Mouse (Mus musculus): ENCODE measurements at regions not wholly inside any gene's neighbourhood (a gene's known extent, or its start where the extent isn't known, plus 50 kb on each side); places are given as distances from the start of the nearest gene placed in this dataset.
"Not testable (repeated sequence)": the region's sequence is repeated elsewhere in the genome, so short reads cannot be mapped to it uniquely, and the experiment has no call there.

DNA sequence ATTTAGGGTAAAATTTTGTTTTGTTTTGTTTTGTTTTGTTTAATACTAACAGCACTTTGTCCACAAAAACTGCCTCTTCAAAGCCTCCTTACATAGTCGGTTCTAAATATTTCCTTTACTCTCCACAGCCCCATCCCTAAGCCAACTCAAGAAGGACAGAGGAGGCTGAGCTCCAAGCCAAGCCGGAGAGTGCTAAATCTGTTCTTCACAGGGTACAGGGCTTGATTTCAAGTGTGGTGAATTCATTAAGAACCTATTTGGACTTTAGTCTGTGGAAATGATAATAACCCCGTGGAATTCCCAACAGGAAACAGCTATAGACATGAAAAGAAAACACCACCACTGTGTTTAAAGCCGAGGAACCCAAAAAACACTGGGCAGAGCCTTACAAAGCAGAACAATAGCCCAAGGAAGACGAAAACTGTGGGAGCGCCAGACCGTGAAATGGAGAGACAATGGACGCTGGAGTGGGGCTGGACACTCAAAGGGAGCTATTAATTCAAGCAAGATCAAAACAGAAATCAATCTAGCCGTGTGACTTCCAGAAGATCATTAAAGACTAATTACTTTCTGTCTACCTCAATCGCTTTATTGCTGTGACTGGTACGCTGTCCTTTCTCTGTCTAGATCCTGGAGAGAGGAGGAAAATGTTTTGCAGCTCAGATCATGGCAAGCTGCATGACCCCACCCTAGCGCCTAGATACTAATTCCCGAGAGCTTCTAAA is 194.7 kb downstream of the Trmt11 start:
- no peak overlapping the region for H3ac ChIP-seq (ENCODE audit: control insufficient read depth, insufficient read length)
- H3K27me3 ChIP-seq (ENCODE audit: control insufficient read depth, insufficient read depth, insufficient read length) = no peaks in the 10 kb centered on the region
- TF ChIP-seq POLR2AphosphoS2 (IDR thresholded peaks at IDR 0.05; ENCODE audit: insufficient read length, low read depth) (no peak), USF1 (IDR thresholded peaks at IDR 0.05; ENCODE audit: low read depth) (no peak), MAX (IDR thresholded peaks at IDR 0.05; ENCODE audit: low read depth) (no peak), TCF3 (IDR thresholded peaks at IDR 0.05; ENCODE audit: insufficient read length, low read depth) (no peak), MYOG (IDR thresholded peaks at IDR 0.05; ENCODE audit: control insufficient read depth in 1 of 3, insufficient read depth in 1 of 3, insufficient read length in 2 of 3, low read depth in 2 of 3) (no peak), E2F4 (IDR thresholded peaks at IDR 0.05; ENCODE audit: insufficient read depth) (no peak), MYOD1 (IDR thresholded peaks at IDR 0.05; ENCODE audit: control insufficient read depth in 1 of 3, insufficient read length in 2 of 3, low read depth in 2 of 3) (no peak), POLR2A (IDR thresholded peaks at IDR 0.05; ENCODE audit: insufficient read length, low read depth) (no peak), CEBPB (IDR thresholded peaks at IDR 0.05; ENCODE audit: insufficient read depth, poor library complexity, severe bottlenecking) (no peak), REST (IDR thresholded peaks at IDR 0.05; ENCODE audit: insufficient read depth, insufficient read length) (no peak), TCF12 (IDR thresholded peaks at IDR 0.05; ENCODE audit: insufficient read depth, poor library complexity, severe bottlenecking) (no peak), SRF (IDR thresholded peaks at IDR 0.05; ENCODE audit: control insufficient read depth, insufficient read length, low read depth) (no peak)
- no peak overlapping the region for H3K4me3 ChIP-seq
- H3K4me2 ChIP-seq (ENCODE audit: low read depth) = no peak overlapping the region
- no peaks in the 10 kb centered on the region for H3K79me2 ChIP-seq (ENCODE audit: control insufficient read depth, insufficient read depth)
- no peaks in the 10 kb centered on the region for H3K36me3 ChIP-seq (ENCODE audit: control insufficient read depth, insufficient read depth)

DNA sequence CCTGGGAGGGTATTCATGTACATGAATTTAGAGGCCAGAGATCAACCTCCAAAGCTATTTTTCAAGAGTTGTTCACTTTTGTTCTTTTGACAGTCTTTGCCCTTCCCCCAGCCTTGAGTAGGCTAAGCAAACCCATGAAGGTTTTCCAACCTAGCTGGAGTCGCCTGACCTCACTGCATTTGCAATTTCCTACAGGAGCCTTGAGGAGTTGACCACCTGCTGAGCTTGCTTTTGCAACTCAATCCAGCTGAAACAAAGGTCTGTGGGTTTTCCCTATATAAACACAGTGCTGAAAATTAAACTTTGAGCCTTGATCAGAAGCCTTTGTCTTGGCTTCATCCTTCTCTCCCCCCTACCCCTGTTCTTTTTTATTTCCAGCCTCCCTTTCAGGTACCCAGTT is 170.2 kb upstream of the Cenpw start:
- Histone ChIP-seq H3K79me2 (ENCODE audit: control insufficient read depth, insufficient read depth) (no peaks in the 10 kb centered on the region), H3K27me3 (ENCODE audit: control insufficient read depth, insufficient read depth, insufficient read length) (no peaks in the 10 kb centered on the region)
- TF ChIP-seq MAX (IDR thresholded peaks at IDR 0.05; ENCODE audit: low read depth) (no peak), TCF12 (IDR thresholded peaks at IDR 0.05; ENCODE audit: insufficient read depth, poor library complexity, severe bottlenecking) (no peak), TCF3 (IDR thresholded peaks at IDR 0.05; ENCODE audit: insufficient read length, low read depth) (no peak), REST (IDR thresholded peaks at IDR 0.05; ENCODE audit: insufficient read depth, insufficient read length) (no peak), MYOG (IDR thresholded peaks at IDR 0.05; ENCODE audit: control insufficient read depth in 1 of 3, insufficient read depth in 1 of 3, insufficient read length in 2 of 3, low read depth in 2 of 3) (no peak), POLR2AphosphoS2 (IDR thresholded peaks at IDR 0.05; ENCODE audit: insufficient read length, low read depth) (no peak), SRF (IDR thresholded peaks at IDR 0.05; ENCODE audit: control insufficient read depth, insufficient read length, low read depth) (no peak), POLR2A (IDR thresholded peaks at IDR 0.05; ENCODE audit: insufficient read length, low read depth) (no peak), MYOD1 (IDR thresholded peaks at IDR 0.05; ENCODE audit: control insufficient read depth in 1 of 3, insufficient read length in 2 of 3, low read depth in 2 of 3) (no peak), E2F4 (IDR thresholded peaks at IDR 0.05; ENCODE audit: insufficient read depth) (no peak), USF1 (IDR thresholded peaks at IDR 0.05; ENCODE audit: low read depth) (no peak)

DNA sequence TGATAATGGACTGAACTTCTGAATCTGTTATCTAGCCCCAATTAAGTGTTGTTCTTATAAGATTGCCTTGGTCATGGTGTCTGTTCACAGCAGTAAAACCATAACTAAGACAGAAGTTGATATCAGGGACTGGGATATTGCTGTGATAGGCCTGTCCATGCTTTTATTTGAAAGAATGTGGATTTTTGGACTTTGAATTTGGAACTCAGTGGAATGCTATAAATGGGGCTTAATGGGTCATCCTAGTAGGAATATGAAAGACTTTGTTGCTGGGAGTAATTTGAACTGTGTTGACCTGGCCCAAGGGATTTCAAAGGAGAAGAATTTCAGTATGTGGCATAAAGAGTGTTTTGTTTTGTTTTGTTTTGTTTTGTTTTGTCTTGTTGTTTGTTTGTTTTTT is 160.5 kb upstream of the Cenpw start:
- not testable (repeated sequence) for H3K79me2 ChIP-seq (ENCODE audit: control insufficient read depth, insufficient read depth); H3K27me3 ChIP-seq (ENCODE audit: control insufficient read depth, insufficient read depth, insufficient read length); H3K36me3 ChIP-seq (ENCODE audit: control insufficient read depth, insufficient read depth); H3K4me2 ChIP-seq (ENCODE audit: low read depth); H3K4me3 ChIP-seq; H3ac ChIP-seq (ENCODE audit: control insufficient read depth, insufficient read length)

More for the DNA sequence above, 170.2 kb upstream of the Cenpw start:
- Histone ChIP-seq H3K4me3 (no peak overlapping the region), H3ac (ENCODE audit: control insufficient read depth, insufficient read length) (no peak overlapping the region), H3K4me2 (ENCODE audit: low read depth) (no peak overlapping the region), H3K36me3 (ENCODE audit: control insufficient read depth, insufficient read depth) (no peaks in the 10 kb centered on the region)

DNA sequence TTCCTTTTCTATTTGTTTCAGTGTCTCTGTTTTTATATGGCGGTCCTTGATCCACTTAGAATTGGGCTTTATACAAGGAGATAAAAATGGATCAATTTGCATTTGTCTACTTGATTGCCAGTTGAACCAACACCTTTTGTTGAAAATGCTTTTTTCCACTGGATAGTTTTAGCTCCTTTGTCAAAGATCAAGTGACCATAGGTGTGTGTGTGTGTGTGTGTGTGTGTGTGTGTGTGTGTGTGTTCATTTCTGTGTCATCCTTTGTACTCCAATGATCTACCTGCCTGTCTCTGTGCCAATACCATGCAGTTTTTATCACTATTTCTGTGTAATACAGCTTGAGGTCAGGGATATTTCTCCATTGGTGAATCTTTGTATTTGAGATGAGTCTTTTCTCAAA is 158.7 kb upstream of the Cenpw start:
- no peak overlapping the region for H3K4me2 ChIP-seq (ENCODE audit: low read depth)
- no peaks in the 10 kb centered on the region for H3K36me3 ChIP-seq (ENCODE audit: control insufficient read depth, insufficient read depth)
- H3K79me2 ChIP-seq (ENCODE audit: control insufficient read depth, insufficient read depth) = no peaks in the 10 kb centered on the region
- no peak overlapping the region for H3ac ChIP-seq (ENCODE audit: control insufficient read depth, insufficient read length)
- no peak for TF ChIP-seq SRF (IDR thresholded peaks at IDR 0.05; ENCODE audit: control insufficient read depth, insufficient read length, low read depth)
- no peak for TF ChIP-seq E2F4 (IDR thresholded peaks at IDR 0.05; ENCODE audit: insufficient read depth)
- no peak for TF ChIP-seq MYOG (IDR thresholded peaks at IDR 0.05; ENCODE audit: control insufficient read depth in 1 of 3, insufficient read depth in 1 of 3, insufficient read length in 2 of 3, low read depth in 2 of 3)
- TF ChIP-seq POLR2AphosphoS2 (IDR thresholded peaks at IDR 0.05; ENCODE audit: insufficient read length, low read depth) = no peak
- TF ChIP-seq REST (IDR thresholded peaks at IDR 0.05; ENCODE audit: insufficient read depth, insufficient read length) = no peak
- no peak for TF ChIP-seq CEBPB (IDR thresholded peaks at IDR 0.05; ENCODE audit: insufficient read depth, poor library complexity, severe bottlenecking)
- no peak for TF ChIP-seq USF1 (IDR thresholded peaks at IDR 0.05; ENCODE audit: low read depth)
- no peak for TF ChIP-seq MAX (IDR thresholded peaks at IDR 0.05; ENCODE audit: low read depth)
- TF ChIP-seq POLR2A (IDR thresholded peaks at IDR 0.05; ENCODE audit: insufficient read length, low read depth) = no peak
- TF ChIP-seq TCF3 (IDR thresholded peaks at IDR 0.05; ENCODE audit: insufficient read length, low read depth) = no peak
- TF ChIP-seq TCF12 (IDR thresholded peaks at IDR 0.05; ENCODE audit: insufficient read depth, poor library complexity, severe bottlenecking) = no peak
- TF ChIP-seq MYOD1 (IDR thresholded peaks at IDR 0.05; ENCODE audit: control insufficient read depth in 1 of 3, insufficient read length in 2 of 3, low read depth in 2 of 3) = no peak
- no peaks in the 10 kb centered on the region for H3K27me3 ChIP-seq (ENCODE audit: control insufficient read depth, insufficient read depth, insufficient read length)
- H3K4me3 ChIP-seq = no peak overlapping the region

DNA sequence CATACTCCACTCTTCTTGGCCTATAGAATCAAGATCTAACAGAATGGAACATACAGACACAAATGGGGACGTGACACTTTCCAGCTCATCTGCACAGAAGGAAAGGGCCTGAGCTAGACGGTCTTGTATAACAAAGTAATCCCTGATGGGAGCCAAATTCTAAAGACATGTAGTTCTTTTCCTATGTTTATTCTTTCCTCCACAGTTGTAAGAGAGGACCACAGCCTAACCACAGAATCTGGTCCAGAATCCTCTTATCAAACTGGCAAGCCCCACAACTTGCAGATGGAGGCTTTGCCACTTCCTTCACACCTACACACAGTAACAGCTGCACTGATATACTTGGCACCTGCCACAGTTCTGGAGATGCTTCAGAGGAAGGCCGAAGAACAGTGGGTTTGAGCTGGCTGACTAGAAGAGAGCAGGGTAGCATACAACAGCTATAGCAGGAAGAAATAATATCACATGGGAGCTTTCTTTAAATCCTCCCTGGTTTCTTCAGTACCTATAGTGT is 142.7 kb upstream of the Cenpw start:
- TF ChIP-seq POLR2AphosphoS2 (IDR thresholded peaks at IDR 0.05; ENCODE audit: insufficient read length, low read depth) = no peak
- no peak for TF ChIP-seq SRF (IDR thresholded peaks at IDR 0.05; ENCODE audit: control insufficient read depth, insufficient read length, low read depth)
- no peak for TF ChIP-seq TCF3 (IDR thresholded peaks at IDR 0.05; ENCODE audit: insufficient read length, low read depth)
- TF ChIP-seq MAX (IDR thresholded peaks at IDR 0.05; ENCODE audit: low read depth) = no peak
- no peak for TF ChIP-seq USF1 (IDR thresholded peaks at IDR 0.05; ENCODE audit: low read depth)
- no peak for TF ChIP-seq CEBPB (IDR thresholded peaks at IDR 0.05; ENCODE audit: insufficient read depth, poor library complexity, severe bottlenecking)
- peak; percentile 68 for TF ChIP-seq TCF12 (IDR thresholded peaks at IDR 0.05; ENCODE audit: insufficient read depth, poor library complexity, severe bottlenecking)
- TF ChIP-seq REST (IDR thresholded peaks at IDR 0.05; ENCODE audit: insufficient read depth, insufficient read length) = no peak
- no peak for TF ChIP-seq POLR2A (IDR thresholded peaks at IDR 0.05; ENCODE audit: insufficient read length, low read depth)
- TF ChIP-seq MYOG (IDR thresholded peaks at IDR 0.05; ENCODE audit: control insufficient read depth in 1 of 3, insufficient read depth in 1 of 3, insufficient read length in 2 of 3, low read depth in 2 of 3) = peak; percentile 28 to 83 (median 50)
- TF ChIP-seq E2F4 (IDR thresholded peaks at IDR 0.05; ENCODE audit: insufficient read depth) = no peak
- TF ChIP-seq MYOD1 (IDR thresholded peaks at IDR 0.05; ENCODE audit: control insufficient read depth in 1 of 3, insufficient read length in 2 of 3, low read depth in 2 of 3) = peak in 2 of 3 experiments; percentile 86 to 93
- no peak overlapping the region for H3ac ChIP-seq (ENCODE audit: control insufficient read depth, insufficient read length)
- no peaks in the 10 kb centered on the region for H3K36me3 ChIP-seq (ENCODE audit: control insufficient read depth, insufficient read depth)

More for the DNA sequence above, 142.7 kb upstream of the Cenpw start:
- no peaks in the 10 kb centered on the region for H3K27me3 ChIP-seq (ENCODE audit: control insufficient read depth, insufficient read depth, insufficient read length)
- H3K4me3 ChIP-seq = no peak overlapping the region
- no peak overlapping the region for H3K4me2 ChIP-seq (ENCODE audit: low read depth)
- no peaks in the 10 kb centered on the region for H3K79me2 ChIP-seq (ENCODE audit: control insufficient read depth, insufficient read depth)

Measured in myocyte (in vitro differentiated cells).